Mouse (Mus musculus): ENCODE results near the gene Fbxo5.
A peak's percentile ranks its signal among the peaks of the same experiment; 100 is the strongest.

Gene Fbxo5

DNA sequence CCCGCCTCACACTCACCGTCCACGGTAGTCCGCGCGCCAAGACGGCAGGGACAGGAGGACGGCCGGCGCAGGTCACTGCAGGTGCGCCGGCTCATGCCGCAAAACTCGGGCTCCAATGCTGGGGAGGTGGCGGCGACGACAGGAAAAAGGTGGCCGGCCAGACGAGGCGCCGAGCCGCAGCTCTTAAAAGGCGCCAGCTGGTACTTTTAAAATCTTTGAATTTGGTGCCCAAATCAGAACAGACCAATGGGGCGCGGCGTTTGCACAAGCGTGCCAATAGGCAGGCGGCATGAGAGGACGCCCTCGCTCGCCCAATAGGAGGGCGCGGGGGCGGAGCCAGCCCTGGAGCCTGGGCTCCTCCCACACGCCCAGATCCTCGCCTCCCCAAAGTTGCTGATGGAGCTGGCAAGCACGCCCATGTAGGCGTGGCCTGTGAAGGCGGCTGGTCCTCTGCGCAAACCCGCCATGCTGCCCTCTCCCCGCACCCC is at the start of gene Fbxo5:
Gene Fbxo5, minus strand, starts transcription at position 358 of the 488 bp plus-strand sequence.
- peak; percentile 99 for DNase-seq

- DNase-seq = no peak
Observed at GRCm38 (mm10) chr10:5853290-5853868, 48.0 kb upstream of the Fbxo5 start.

DNA sequence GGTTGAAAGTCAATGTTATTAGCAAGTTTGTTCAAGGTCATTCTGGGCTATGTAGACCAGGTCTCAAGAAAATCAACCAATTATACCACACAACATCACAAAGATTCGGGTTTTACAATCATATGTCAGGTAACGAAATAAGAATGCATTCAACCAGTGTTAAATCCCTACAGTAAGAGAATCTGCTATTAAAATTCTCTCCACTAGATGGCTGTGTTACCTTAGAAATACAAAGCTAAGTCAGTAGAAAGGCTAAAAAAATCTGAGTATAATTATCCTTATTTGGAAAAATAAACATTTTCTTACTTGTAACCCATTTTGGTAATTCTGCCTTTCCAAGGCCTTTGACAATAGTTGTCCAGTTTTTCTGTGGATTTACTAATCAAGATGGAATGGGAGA is 41.5 kb upstream of the Fbxo5 start:
- DNase-seq = no peak

GRCm38 (mm10) chr10:5841369-5841768 is 36.0 kb upstream of the Fbxo5 start:
- peak; percentile 57 for DNase-seq

DNA sequence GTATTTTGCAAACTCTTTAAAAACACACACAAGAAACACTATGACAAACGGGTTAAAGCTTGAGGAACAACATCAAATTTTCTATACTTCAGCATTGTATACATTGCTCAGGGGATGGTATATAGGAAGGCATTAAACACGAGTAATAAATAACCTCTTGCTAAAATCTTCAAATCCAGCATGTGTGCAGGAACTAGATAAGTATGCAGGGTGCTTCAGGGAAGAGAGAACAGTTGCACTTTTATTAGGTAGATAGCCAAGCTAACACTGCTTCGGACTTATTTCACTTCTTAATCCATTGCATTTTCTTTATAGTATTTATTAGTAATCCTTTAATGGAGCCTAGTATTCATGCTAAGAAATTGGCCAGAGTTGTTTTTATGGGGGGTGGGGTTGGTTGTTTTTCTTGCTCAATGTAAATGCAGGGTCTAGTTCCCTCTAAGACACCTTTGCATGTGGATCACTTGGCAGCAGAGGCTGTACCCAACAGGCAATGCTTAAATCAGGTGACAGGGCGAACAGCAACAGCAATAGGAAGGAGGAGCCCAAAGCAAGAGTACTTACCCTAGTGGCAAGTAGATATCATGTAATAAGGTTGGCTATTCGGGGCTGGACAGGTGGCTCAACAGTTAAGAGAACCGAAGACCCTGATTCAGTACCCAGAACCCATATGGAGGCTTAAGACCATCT is 21.1 kb upstream of the Fbxo5 start:
- DNase-seq = no peak

DNA sequence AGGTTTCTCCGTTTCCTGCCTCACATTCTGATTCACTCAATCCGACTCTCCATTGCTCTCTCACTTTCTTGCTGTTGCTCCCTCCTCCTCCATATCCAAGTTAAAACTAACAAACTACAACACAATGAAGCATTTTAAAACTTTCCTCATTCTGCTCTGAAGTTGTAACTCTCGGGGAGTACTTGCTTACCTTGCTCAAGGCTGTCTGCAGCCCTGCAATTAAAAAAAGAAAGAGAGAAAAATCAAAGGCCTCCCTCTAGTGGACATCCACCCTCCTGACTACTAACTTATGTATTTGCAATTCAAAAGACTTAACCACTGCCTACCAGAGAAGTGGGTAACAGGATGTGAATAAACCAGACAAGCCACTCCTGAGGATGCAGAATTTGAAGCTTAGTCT is 19.4 kb upstream of the Fbxo5 start:
- DNase-seq = no peak

GRCm38 (mm10) chr10:5823740-5824491 is 18.5 kb upstream of the Fbxo5 start, which contains the start of gene Mtrf1l:
Gene Mtrf1l, minus strand, starts transcription at chr10:5823910.
- DNase-seq = peak; percentile 98

DNA sequence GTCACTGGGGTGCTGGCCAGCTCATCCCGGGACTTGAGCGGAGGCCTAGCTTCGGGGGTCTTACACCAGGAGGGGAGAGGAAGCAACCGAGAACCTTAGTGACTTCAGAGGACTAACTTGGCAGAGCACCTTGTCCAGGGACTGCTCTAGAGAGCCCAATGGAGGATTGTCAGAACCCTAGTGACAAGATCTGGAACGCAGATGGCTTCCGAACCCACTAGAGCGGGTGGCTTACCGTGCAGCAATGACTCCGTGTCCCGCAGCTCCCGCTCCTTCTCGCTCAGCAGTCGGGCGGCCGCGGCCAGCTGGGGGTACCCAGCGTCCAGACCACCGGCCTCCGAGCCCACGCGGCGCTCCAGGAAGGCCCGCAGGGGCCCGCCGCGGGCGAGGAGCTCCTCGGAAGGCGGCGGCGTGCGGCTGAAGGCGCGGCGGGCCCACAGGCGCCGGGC is 17.9 kb upstream of the Fbxo5 start:
- no peak for DNase-seq

GRCm38 (mm10) chr10:5818772-5819171 is 13.4 kb upstream of the Fbxo5 start:
- no peak for DNase-seq

DNA sequence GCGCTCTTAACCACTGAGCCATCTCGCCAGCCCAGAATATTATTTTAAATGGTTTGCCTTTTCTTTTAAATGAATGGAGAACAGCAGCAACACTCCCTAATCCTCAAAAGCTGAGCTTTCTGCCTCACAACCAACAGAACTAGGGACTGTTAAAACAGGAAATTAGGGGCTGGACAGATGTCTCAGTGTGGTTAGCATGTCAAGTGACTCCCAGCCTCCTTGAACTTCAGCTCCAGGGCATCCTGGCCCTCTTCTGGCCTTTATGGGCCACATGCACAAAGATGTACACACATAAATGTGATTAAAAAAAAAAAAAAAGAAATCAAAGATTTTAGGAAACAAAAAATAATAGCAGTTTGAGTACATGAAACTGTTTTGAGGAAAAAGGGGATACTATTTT is 10.6 kb upstream of the Fbxo5 start:
- no peak for DNase-seq

GRCm38 (mm10) chr10:5813724-5814123 is 8.3 kb upstream of the Fbxo5 start:
- DNase-seq = no peak

GRCm38 (mm10) chr10:5807683-5808082 is 2.3 kb upstream of the Fbxo5 start:
- no peak for DNase-seq

GRCm38 (mm10) chr10:5806996-5807395 is 1.6 kb upstream of the Fbxo5 start:
- no peak for DNase-seq

- no peak for DNase-seq
Observed at GRCm38 (mm10) chr10:5806416-5806815, 1.0 kb upstream of the Fbxo5 start.

GRCm38 (mm10) chr10:5805731-5806307 is 419 bp upstream of the Fbxo5 start:
- DNase-seq = peak; percentile 94

DNA sequence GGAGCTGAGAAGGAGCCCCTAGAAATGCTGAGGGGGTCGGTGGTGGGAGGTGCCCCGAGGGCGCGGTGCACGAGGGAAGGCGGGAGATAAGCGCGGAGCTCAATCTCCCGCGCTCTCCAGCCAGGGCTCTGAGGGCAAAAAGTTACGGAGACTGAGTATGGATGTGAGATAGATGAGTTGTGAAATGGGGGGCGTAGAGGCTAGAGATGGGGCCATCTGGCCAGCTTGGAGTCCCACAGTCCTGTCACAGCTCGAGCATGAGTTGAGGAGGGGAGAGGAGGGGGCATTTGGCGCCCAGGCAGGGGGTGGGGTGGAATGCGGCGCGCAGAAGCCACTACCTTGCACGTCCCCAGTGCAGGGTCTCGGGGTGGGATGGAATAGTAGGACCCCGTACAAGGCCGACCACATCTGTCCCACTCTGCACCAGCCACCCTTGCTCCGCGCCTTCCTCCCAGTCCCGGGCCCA is 676 bp downstream of the Fbxo5 start:
- DNase-seq = no peak

DNA sequence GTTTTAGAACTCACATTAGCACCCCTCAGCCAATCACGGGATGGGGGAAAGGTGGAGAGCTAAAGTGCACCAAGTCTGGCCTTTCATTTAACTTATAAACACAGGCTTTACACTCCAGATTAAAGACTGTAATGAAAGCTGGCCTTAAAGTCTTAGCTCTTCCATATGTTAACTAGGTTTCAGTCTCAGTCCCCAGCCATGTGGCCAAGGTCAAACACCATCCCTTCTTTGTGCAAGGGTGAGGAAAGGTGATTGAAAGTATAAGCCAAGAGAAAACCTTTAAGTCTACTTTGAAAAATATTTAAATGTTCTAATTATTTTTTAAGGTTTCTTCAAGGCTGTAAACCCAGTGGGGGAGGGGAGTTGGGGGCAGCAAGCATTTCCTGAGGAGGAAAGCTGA is 1.7 kb downstream of the Fbxo5 start:
- no peak for DNase-seq

- no peak for DNase-seq
Observed at GRCm38 (mm10) chr10:5802866-5803265, 2.5 kb downstream of the Fbxo5 start.

DNA sequence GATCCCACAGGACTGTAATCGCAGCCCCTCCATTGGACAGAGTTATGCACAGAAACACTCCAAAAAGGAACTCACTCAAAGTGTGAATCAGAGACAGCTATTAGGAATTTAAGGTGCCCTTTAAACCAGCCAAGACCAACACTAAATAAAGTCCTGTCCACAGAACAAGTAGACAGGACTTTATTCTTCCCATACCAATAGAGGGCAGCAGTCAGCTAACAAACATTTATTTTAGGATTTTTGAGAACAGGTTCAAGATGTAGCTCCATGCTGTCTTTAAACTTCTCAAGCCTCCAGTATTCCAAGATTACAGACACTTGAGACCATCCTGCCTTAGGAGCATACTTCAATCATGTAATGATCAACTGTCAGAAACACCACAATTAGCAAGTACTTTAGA is 4.9 kb downstream of the Fbxo5 start:
- DNase-seq = no peak

DNA sequence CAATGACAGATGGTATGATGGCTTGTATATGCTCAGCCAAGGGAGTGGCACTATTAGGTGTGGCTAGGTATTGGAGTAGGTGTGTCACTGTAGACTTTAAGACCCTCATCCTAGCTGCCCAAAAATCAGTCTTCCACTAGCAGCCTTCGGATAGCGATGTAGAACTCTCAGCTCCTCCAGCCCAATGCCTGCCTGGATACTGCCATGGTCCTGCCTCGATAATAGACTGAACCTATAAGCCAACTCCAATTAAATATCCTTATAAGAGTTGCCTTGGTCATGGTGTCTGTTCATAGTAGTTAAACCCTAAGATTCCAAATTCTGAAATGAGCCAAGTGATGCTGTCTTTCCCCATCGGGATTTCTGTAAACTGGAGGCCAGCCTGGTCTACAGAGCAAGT is 7.3 kb downstream of the Fbxo5 start:
- DNase-seq = no peak

GRCm38 (mm10) chr10:5790657-5791056 is 14.7 kb downstream of the Fbxo5 start:
- peak; percentile 45 for DNase-seq

GRCm38 (mm10) chr10:5786923-5787322 is 18.5 kb downstream of the Fbxo5 start:
- DNase-seq = no peak

Measured in kidney, adult 18-20 months (tissue).